10 mouse cellular contexts compared by ENCODE assay signal in genomic region chr2:50518371-50519128, GRCm38 (mm10).
A peak's percentile ranks its signal among the peaks of the same experiment; 100 is the strongest.
DNase-seq lines count a peak whose midpoint lies in the region; ATAC-seq and TF ChIP-seq lines count a peak whose summit lies in the region.
"Had no signal": no experiment of that assay in that cellular context is flagged by ENCODE, and none has a peak within 500 bp of the region (broad histone marks: within the 10 kb centered on the region; RNA-seq: fewer than 3 reads in every experiment).

No protein-coding gene starts in this region.

- DNase-seq in heart, adult 2 months, result peak in 1 of 2 experiments; percentile 5
- DNase-seq in heart, postnatal 14 days, result no peak
- DNase-seq in MEL (ENCODE audit: low read depth, low spot score), result peak; percentile 77
- peak; percentile 52 for DNase-seq in forebrain, postnatal 0 days
- no peak for DNase-seq in urinary bladder, postnatal 25 days (ENCODE audit: low spot score)
- no peak for DNase-seq in spleen, postnatal 14 days (ENCODE audit: low spot score in 2 of 2)
- no peak for DNase-seq in testis, postnatal 10 days (ENCODE audit: low spot score)
- DNase-seq: layer of hippocampus, postnatal 36 days had no signal

- no peak overlapping the region for H3K4me2 ChIP-seq in forebrain, postnatal 0 days (ENCODE audit: low read depth)

- H3K9me3 ChIP-seq in MEL (replicated peaks; ENCODE audit: insufficient read depth, low read length), result no peaks in the 10 kb centered on the region
- H3K9me3 ChIP-seq in forebrain, postnatal 0 days (ENCODE audit: low read length), result no peaks in the 10 kb centered on the region

- H3K4me1 ChIP-seq in heart, adult 2 months (ENCODE audit: control insufficient read depth, insufficient read depth, low read length), result no peaks in the 10 kb centered on the region; the same call in 1 of the 2 replicates
- H3K4me1 ChIP-seq in MEL (ENCODE audit: control insufficient read depth in 1 of 2, insufficient read depth in 2 of 2, low read length in 2 of 2), result peaks cover 3 to 5% of the 10 kb centered on the region in 2 experiments; a peak in 3 of 4 replicates
- H3K4me1 ChIP-seq in forebrain, postnatal 0 days (ENCODE audit: insufficient read depth), result no peaks in the 10 kb centered on the region

- intact Hi-C loops in heart, adult 2 months (cut with DNase I), result no loop called here
- intact Hi-C loops in heart, postnatal 14 days (cut with DNase I), result no loop called here

- TF ChIP-seq EP300 in heart, adult 2 months (IDR thresholded peaks at IDR 0.05; ENCODE audit: insufficient read depth, low read depth, low read length), result no peak
- TF ChIP-seq EP300 in MEL (IDR thresholded peaks at IDR 0.05; ENCODE audit: low read depth in 1 of 2, low read length in 2 of 2), result peak in 1 of 2 experiments; percentile 40; a peak in 3 of 4 replicates

- no peak for TF ChIP-seq POLR2A in heart, adult 2 months (IDR thresholded peaks at IDR 0.05; ENCODE audit: insufficient read depth, low read depth, low read length)
- no peak for TF ChIP-seq POLR2A in MEL (IDR thresholded peaks at IDR 0.05; ENCODE audit: control insufficient read depth in 1 of 2, insufficient read depth in 1 of 2, low read depth in 1 of 2, low read length in 2 of 2, poor library complexity in 1 of 2)

- peak; percentile 81 for ATAC-seq in forebrain, postnatal 0 days
- ATAC-seq in megakaryocyte progenitor cell, adult 5-6 weeks (replicated peaks; ENCODE audit: poor library complexity), result peak; percentile 96

- WGBS in heart, adult 2 months, result 41% methylated on average over 10 of the region's 10 CpGs
- WGBS in forebrain, postnatal 0 days, result 37% methylated on average over 10 of the region's 10 CpGs

- peak; percentile 49 for TF ChIP-seq CTCF in heart, adult 2 months (IDR thresholded peaks at IDR 0.05)
- peak in 1 of 3 experiments; percentile 36; a peak in 2 of 6 replicates for TF ChIP-seq CTCF in MEL (IDR thresholded peaks at IDR 0.05 in 2 of 3, conservative IDR thresholded peaks at IDR 0.05 in 1 of 3; ENCODE audit: control insufficient read depth in 1 of 3, insufficient read depth in 1 of 3, low read depth in 2 of 3, low read length in 3 of 3, poor library complexity in 1 of 3, severe bottlenecking in 1 of 3)
- peak; percentile 57 for TF ChIP-seq CTCF in forebrain, postnatal 0 days (IDR thresholded peaks at IDR 0.05; ENCODE audit: low read depth)

- no peaks in the 10 kb centered on the region for H3K79me2 ChIP-seq in heart, adult 2 months (replicated peaks; ENCODE audit: control insufficient read depth, insufficient read depth, low read length)
- no peaks in the 10 kb centered on the region for H3K79me2 ChIP-seq in MEL (ENCODE audit: control insufficient read depth, insufficient read depth, low read length, poor library complexity)

- H3K4me3 ChIP-seq in heart, adult 2 months, result no peak overlapping the region
- H3K4me3 ChIP-seq in MEL (ENCODE audit: control insufficient read depth in 1 of 2, insufficient read depth in 1 of 2, low read depth in 2 of 2, low read length in 2 of 2), result no peak overlapping the region
- no peak overlapping the region for H3K4me3 ChIP-seq in forebrain, postnatal 0 days (ENCODE audit: low read depth, low read length)
- H3K4me3 ChIP-seq: myocyte had no signal

- no peak overlapping the region for H3K27ac ChIP-seq in heart, adult 2 months
- H3K27ac ChIP-seq in MEL (ENCODE audit: control insufficient read depth, low read depth, low read length), result no peak overlapping the region
- H3K27ac ChIP-seq in forebrain, postnatal 0 days (ENCODE audit: low read depth, low read length), result no peak overlapping the region

- H3K27me3 ChIP-seq in heart, adult 2 months (ENCODE audit: control insufficient read depth, insufficient read depth, low read length), result no peaks in the 10 kb centered on the region
- H3K27me3 ChIP-seq in MEL (ENCODE audit: control insufficient read depth in 1 of 2, insufficient read depth in 2 of 2, low read length in 2 of 2), result no peaks in the 10 kb centered on the region
- no peaks in the 10 kb centered on the region for H3K27me3 ChIP-seq in forebrain, postnatal 0 days (ENCODE audit: insufficient read depth, low read length)

- H3K36me3 ChIP-seq in heart, adult 2 months (ENCODE audit: control insufficient read depth, insufficient read depth, low read length), result no peaks in the 10 kb centered on the region
- H3K36me3 ChIP-seq in MEL (ENCODE audit: control insufficient read depth in 1 of 2, insufficient read depth in 2 of 2, low read length in 2 of 2), result peaks cover 0 to 9% of the 10 kb centered on the region in 2 experiments; a peak in 2 of 4 replicates
- H3K36me3 ChIP-seq in forebrain, postnatal 0 days (ENCODE audit: insufficient read depth), result no peaks in the 10 kb centered on the region

- TF ChIP-seq RAD21 in MEL (IDR thresholded peaks at IDR 0.05; ENCODE audit: low read depth, low read length), result peak; percentile 57

- H3K9ac ChIP-seq in heart, adult 2 months (ENCODE audit: low read depth, low read length), result no peak overlapping the region; the same call in 1 of the 2 replicates
- no peak overlapping the region for H3K9ac ChIP-seq in MEL (ENCODE audit: control insufficient read depth, low read depth, low read length, poor library complexity, severe bottlenecking)
- no peak overlapping the region for H3K9ac ChIP-seq in forebrain, postnatal 0 days

TF ChIP-seq in MEL, 35 proteins besides CTCF, POLR2A, EP300 and RAD21:
- TF ChIP-seq ZC3H11A (IDR thresholded peaks at IDR 0.05; ENCODE audit: low read depth, low read length) (peak; percentile 26; the same call in 1 of the 2 replicates), ETS1 (IDR thresholded peaks at IDR 0.05; ENCODE audit: low read depth, low read length) (peak; percentile 30; the same call in 1 of the 2 replicates), SMC3 (IDR thresholded peaks at IDR 0.05; ENCODE audit: low read depth, low read length) (peak; percentile 45), MXI1 (IDR thresholded peaks at IDR 0.05; ENCODE audit: low read depth, low read length) (no peak), TCF12 (IDR thresholded peaks at IDR 0.05; ENCODE audit: low read depth, low read length) (no peak), MAX (IDR thresholded peaks at IDR 0.05; ENCODE audit: low read length) (peak; percentile 81), MYC (IDR thresholded peaks at IDR 0.05; ENCODE audit: low read depth, low read length) (peak; percentile 31; the same call in 1 of the 2 replicates), USF1 (IDR thresholded peaks at IDR 0.05; ENCODE audit: low read depth, low read length) (peak; percentile 40; the same call in 1 of the 2 replicates)

Comparison
In these comparisons a context has a peak if more than half of its experiments do, and no peak if none do; other contexts are left out.
1. DNase-seq: peak in MEL (single experiment) and forebrain, postnatal 0 days (single experiment); none in heart, postnatal 14 days (0 of 2), urinary bladder, postnatal 25 days (single experiment), spleen, postnatal 14 days (0 of 2) and testis, postnatal 10 days (single experiment).